Mouse (Mus musculus) ES-E14 (cell line): ENCODE measurements at regions not wholly inside any gene's neighbourhood (a gene's known extent, or its start where the extent isn't known, plus 50 kb on each side); places are given as distances from the start of the nearest gene placed in this dataset.

Source experiments
- DNase-seq: peaks from one replicate; pipeline ENCODE4 v3.0.0-alpha.2; 2013; ENCODE audit warnings: low read depth, low spot score
- H3K27ac ChIP-seq: 2 replicates; pipeline ENCODE4 v1.5.1; 2012; ENCODE audit warnings: low read depth, mild to moderate bottlenecking, low read length, moderate library complexity, mixed read lengths; ENCODE audit not compliant: poor library complexity, insufficient read depth, severe bottlenecking
- H3K36me3 ChIP-seq: 2 replicates; pipeline ENCODE4 v1.6.1; 2012; ENCODE audit warnings: mild to moderate bottlenecking, low read length, moderate library complexity, mixed read lengths; ENCODE audit not compliant: control insufficient read depth, poor library complexity, insufficient read depth, severe bottlenecking
- H3K4me1 ChIP-seq, 2 experiments: fragments of 150-350 bp in 1 of 2; sonication (generic) in 1 of 2; 2 replicates each; pipeline ENCODE4 v1.6.1; 2012; ENCODE audit warnings: low read length in 2 of 2, mild to moderate bottlenecking in 1 of 2, mixed read lengths in 1 of 2; ENCODE audit not compliant: control insufficient read depth in 2 of 2, insufficient read depth in 2 of 2, poor library complexity in 1 of 2
- H3K4me3 ChIP-seq, 2 experiments: fragments of 150-350 bp in 1 of 2; sonication (generic) in 1 of 2; 2 replicates each; pipeline ENCODE4 v1.5.1; 2012; ENCODE audit warnings: low read length in 2 of 2, low read depth in 1 of 2, mild to moderate bottlenecking in 1 of 2, mixed read lengths in 1 of 2; ENCODE audit not compliant: insufficient read depth in 1 of 2, poor library complexity in 1 of 2, severe bottlenecking in 1 of 2
- H3K9ac ChIP-seq: 2 replicates; pipeline ENCODE4 v1.6.1; 2012; ENCODE audit warnings: low read depth, mild to moderate bottlenecking, low read length, mixed read lengths; ENCODE audit not compliant: poor library complexity, insufficient read depth, severe bottlenecking
- H3K9me3 ChIP-seq: fragments of 150-350 bp; sonication (generic); 2 replicates; pipeline ENCODE4 v1.6.1; 2012; ENCODE audit warnings: low read depth, mild to moderate bottlenecking, low read length; ENCODE audit not compliant: control insufficient read depth, insufficient read depth
- CHD2 ChIP-seq: IDR thresholded peaks from 2 replicates; pipeline ENCODE4 v1.6.1; 2014; ENCODE audit warnings: mild to moderate bottlenecking, low read depth, low read length, inconsistent platforms
- HCFC1 ChIP-seq: IDR thresholded peaks from 2 replicates; pipeline ENCODE4 v1.6.1; 2012; ENCODE audit warnings: low read length, inconsistent platforms, borderline replicate concordance; ENCODE audit not compliant: insufficient read depth
- MAFK ChIP-seq: IDR thresholded peaks from 2 replicates; pipeline ENCODE4 v1.6.1; 2014; ENCODE audit warnings: mild to moderate bottlenecking, low read depth, low read length, inconsistent platforms; ENCODE audit not compliant: insufficient read depth
- ZC3H11A ChIP-seq: IDR thresholded peaks from 2 replicates; pipeline ENCODE4 v1.6.1; 2012; ENCODE audit warnings: low read depth, mild to moderate bottlenecking, inconsistent platforms, low read length, borderline replicate concordance
- ZNF384 ChIP-seq: IDR thresholded peaks from 2 replicates; pipeline ENCODE4 v1.6.1; 2012; ENCODE audit warnings: low read depth, low read length, inconsistent platforms
- in situ Hi-C, 2 experiments: fragments of 600-800 bp; cut with MboI; formaldehyde crosslinking; loops; one replicate each; pipeline ENCODE4 v1.15.1; 2025; ENCODE audit warnings: low sequenced_read_pairs in 2 of 2, inconsistent platforms in 1 of 2; ENCODE audit not compliant: unreplicated experiment in 2 of 2

- H3K36me3 ChIP-seq = no peaks in the 10 kb centered on the region
- DNase-seq = no peak
- in situ Hi-C loops = no loop called here
- no peak overlapping the region for H3K9ac ChIP-seq
- H3K4me1 ChIP-seq = no peaks in the 10 kb centered on the region
- no peak overlapping the region for H3K27ac ChIP-seq
- no peaks in the 10 kb centered on the region for H3K9me3 ChIP-seq
- no peak for TF ChIP-seq CHD2
- no peak for TF ChIP-seq ZC3H11A
- TF ChIP-seq HCFC1 = no peak
- no peak for TF ChIP-seq MAFK
- H3K4me3 ChIP-seq = no peak overlapping the region
Observed at GRCm38 (mm10) chr9:43535967-43536366, 207.8 kb upstream of the Nectin1 start.

- Histone ChIP-seq H3K36me3 (no peaks in the 10 kb centered on the region), H3K9ac (no peak overlapping the region), H3K27ac (no peak overlapping the region), H3K4me3 (no peak overlapping the region), H3K9me3 (no peaks in the 10 kb centered on the region), H3K4me1 (no peaks in the 10 kb centered on the region)
- in situ Hi-C loops = no loop called here
- no peak for TF ChIP-seq HCFC1
- no peak for TF ChIP-seq ZC3H11A
- TF ChIP-seq MAFK = no peak
- TF ChIP-seq CHD2 = no peak
- TF ChIP-seq ZNF384 = no peak
- no peak for DNase-seq
Observed at GRCm38 (mm10) chr9:43537121-43537520, 206.7 kb upstream of the Nectin1 start.

- H3K9me3 ChIP-seq = no peaks in the 10 kb centered on the region
- in situ Hi-C loops = no loop called here
- no peak overlapping the region for H3K27ac ChIP-seq
- no peak overlapping the region for H3K4me3 ChIP-seq
- no peak for TF ChIP-seq CHD2
- TF ChIP-seq ZNF384 = no peak
- no peak for TF ChIP-seq MAFK
- TF ChIP-seq HCFC1 = no peak
- TF ChIP-seq ZC3H11A = no peak
- no peak for DNase-seq
- peaks cover 3% of the 10 kb centered on the region in 2 experiments; a peak in 1 of 4 replicates for H3K4me1 ChIP-seq
- no peak overlapping the region for H3K9ac ChIP-seq
- no peaks in the 10 kb centered on the region for H3K36me3 ChIP-seq
Observed at GRCm38 (mm10) chr9:43540131-43540530, 203.7 kb upstream of the Nectin1 start.

DNA sequence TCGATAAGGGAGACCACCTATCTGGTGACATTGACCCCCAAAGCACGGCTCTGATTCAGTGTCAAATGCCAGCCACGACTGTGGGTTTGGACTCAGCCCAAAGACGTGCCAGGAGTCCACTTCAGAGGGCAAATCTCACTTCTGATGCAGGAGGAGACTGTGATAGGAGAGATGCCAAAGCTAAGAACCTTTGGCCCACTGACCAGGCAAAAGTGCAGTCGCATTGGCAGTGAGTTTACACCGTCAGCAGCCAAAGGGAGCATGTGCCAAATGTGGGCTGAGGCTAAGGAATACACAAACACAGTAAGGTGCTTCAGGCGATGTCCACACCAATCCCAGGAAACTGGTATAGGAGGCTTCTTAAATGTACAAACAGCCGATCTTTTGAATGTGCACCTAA is 202.6 kb upstream of the Nectin1 start:
- no peak overlapping the region for H3K27ac ChIP-seq
- H3K4me1 ChIP-seq = peaks cover 3 to 6% of the 10 kb centered on the region in 2 experiments; a peak in 1 of 4 replicates
- H3K4me3 ChIP-seq = no peak overlapping the region
- H3K9me3 ChIP-seq = no peaks in the 10 kb centered on the region
- no peak for DNase-seq
- H3K36me3 ChIP-seq = no peaks in the 10 kb centered on the region
- no peak overlapping the region for H3K9ac ChIP-seq
- in situ Hi-C loops = no loop called here
- TF ChIP-seq HCFC1 = no peak
- no peak for TF ChIP-seq CHD2
- no peak for TF ChIP-seq MAFK

GRCm38 (mm10) chr9:43542077-43542654 is 201.6 kb upstream of the Nectin1 start:
- no peak overlapping the region for H3K4me3 ChIP-seq
- no peaks in the 10 kb centered on the region for H3K9me3 ChIP-seq
- DNase-seq = no peak
- no peaks in the 10 kb centered on the region for H3K36me3 ChIP-seq
- H3K9ac ChIP-seq = no peak overlapping the region
- in situ Hi-C loops = no loop called here
- no peak overlapping the region for H3K27ac ChIP-seq
- TF ChIP-seq CHD2 = no peak
- TF ChIP-seq ZC3H11A = no peak
- TF ChIP-seq ZNF384 = no peak
- H3K4me1 ChIP-seq = peaks cover 3 to 6% of the 10 kb centered on the region in 2 experiments; a peak in 1 of 4 replicates
